11 mouse cellular contexts compared by ENCODE assay signal in genomic region chr12:108240401-108240890, GRCm38 (mm10). TPM values are rescaled to one million over a fixed set of nuclear protein-coding genes. Genes with fewer than 3 reads are reported as not detected.
DNase-seq lines count a peak whose midpoint lies in the region; ATAC-seq and TF ChIP-seq lines count a peak whose summit lies in the region.
"Had no signal": no experiment of that assay in that cellular context is flagged by ENCODE, and none has a peak within 500 bp of the region (broad histone marks: within the 10 kb centered on the region; RNA-seq: fewer than 3 reads in every experiment).

No protein-coding gene starts in this region.

- TF ChIP-seq EP300 in heart, adult 2 months (IDR thresholded peaks at IDR 0.05; ENCODE audit: insufficient read depth, low read depth, low read length): no peak

- H3K4me3 ChIP-seq in heart, embryonic 10.5 days: no peak overlapping the region
- no peak overlapping the region for H3K4me3 ChIP-seq in heart, adult 2 months
- H3K4me3 ChIP-seq in forebrain, embryonic 16.5 days (replicated peaks; ENCODE audit: low read length): no peak overlapping the region
- H3K4me3 ChIP-seq in limb, embryonic 12.5 days (replicated peaks): no peak overlapping the region
- no peak overlapping the region for H3K4me3 ChIP-seq in neural tube, embryonic 13.5 days

- no peak for TF ChIP-seq CTCF in heart, adult 2 months (IDR thresholded peaks at IDR 0.05)

- H3K9ac ChIP-seq in heart, adult 2 months (ENCODE audit: low read depth, low read length): no peak overlapping the region
- H3K9ac ChIP-seq in forebrain, embryonic 16.5 days (replicated peaks; ENCODE audit: low read depth, low read length): peak overlapping the region; percentile 43
- no peak overlapping the region for H3K9ac ChIP-seq in limb, embryonic 12.5 days (replicated peaks)
- H3K9ac ChIP-seq in neural tube, embryonic 13.5 days: peak overlapping the region; percentile 58

- H3K36me3 ChIP-seq in heart, embryonic 10.5 days: no peaks in the 10 kb centered on the region
- no peaks in the 10 kb centered on the region for H3K36me3 ChIP-seq in heart, adult 2 months (ENCODE audit: control insufficient read depth, insufficient read depth, low read length)
- H3K36me3 ChIP-seq in forebrain, embryonic 16.5 days (ENCODE audit: control insufficient read depth, insufficient read depth): no peaks in the 10 kb centered on the region
- no peaks in the 10 kb centered on the region for H3K36me3 ChIP-seq in limb, embryonic 12.5 days
- no peaks in the 10 kb centered on the region for H3K36me3 ChIP-seq in neural tube, embryonic 13.5 days

- H3K9me3 ChIP-seq in heart, embryonic 10.5 days: no peaks in the 10 kb centered on the region
- no peaks in the 10 kb centered on the region for H3K9me3 ChIP-seq in forebrain, embryonic 16.5 days (ENCODE audit: control insufficient read depth, low read length)
- no peaks in the 10 kb centered on the region for H3K9me3 ChIP-seq in limb, embryonic 12.5 days
- no peaks in the 10 kb centered on the region for H3K9me3 ChIP-seq in neural tube, embryonic 13.5 days

- no peak for ATAC-seq in forebrain, embryonic 16.5 days
- no peak for ATAC-seq in limb, embryonic 12.5 days (ENCODE audit: insufficient number of reproducible peaks, insufficient read depth, low FRiP score, low TSS enrichment, low read depth)
- ATAC-seq in neural tube, embryonic 13.5 days (ENCODE audit: low read depth): peak; percentile 36
- ATAC-seq: intestine, postnatal 0 days had no signal

- DNase-seq in heart, embryonic 10.5 days (ENCODE audit: low spot score): no peak
- no peak for DNase-seq in heart, adult 2 months
- no peak for DNase-seq in lung, postnatal 36 days
- no peak for DNase-seq in cerebellum, adult 11-12 months
- DNase-seq in kidney, postnatal 25 days: no peak
- DNase-seq: adrenal gland, adult 8-10 months had no signal

- peak overlapping the region; percentile 36; the same call in 1 of the 2 replicates for H3K4me2 ChIP-seq in forebrain, embryonic 16.5 days (ENCODE audit: low read length)
- peak overlapping the region; percentile 13; the same call in 1 of the 2 replicates for H3K4me2 ChIP-seq in limb, embryonic 12.5 days
- H3K4me2 ChIP-seq in neural tube, embryonic 13.5 days: peak overlapping the region; percentile 42
- H3K4me2 ChIP-seq: liver, embryonic 11.5 days had no signal

- peaks cover 100% of the 10 kb centered on the region for H3K4me1 ChIP-seq in heart, embryonic 10.5 days
- H3K4me1 ChIP-seq in heart, adult 2 months (ENCODE audit: control insufficient read depth, insufficient read depth, low read length): peaks cover 40% of the 10 kb centered on the region
- H3K4me1 ChIP-seq in forebrain, embryonic 16.5 days (replicated peaks; ENCODE audit: control insufficient read depth, insufficient read depth, low read length): peaks cover 79% of the 10 kb centered on the region
- peaks cover 48% of the 10 kb centered on the region for H3K4me1 ChIP-seq in limb, embryonic 12.5 days (replicated peaks)
- peaks cover 100% of the 10 kb centered on the region for H3K4me1 ChIP-seq in neural tube, embryonic 13.5 days (replicated peaks)

- H3K79me2 ChIP-seq in heart, adult 2 months (replicated peaks; ENCODE audit: control insufficient read depth, insufficient read depth, low read length): 0 out of 2 replicates have a peak, but pooled peaks cover 2% of the 10 kb centered on the region

- 85% methylated on average over 13 of the region's 13 CpGs for WGBS in heart, embryonic 10.5 days
- WGBS in heart, adult 2 months: 88% methylated on average over 13 of the region's 13 CpGs
- 45% methylated on average over 13 of the region's 13 CpGs for WGBS in forebrain, embryonic 16.5 days
- WGBS in limb, embryonic 12.5 days: 50% methylated on average over 13 of the region's 13 CpGs
- WGBS in neural tube, embryonic 13.5 days: 33% methylated on average over 13 of the region's 13 CpGs

- intact Hi-C loops in heart, adult 2 months (cut with DNase I): no loop called here

- H3K27ac ChIP-seq in heart, embryonic 10.5 days: peak overlapping the region; percentile 78
- H3K27ac ChIP-seq in heart, adult 2 months: no peak overlapping the region
- H3K27ac ChIP-seq in forebrain, embryonic 16.5 days (ENCODE audit: low read length): peak overlapping the region; percentile 62
- no peak overlapping the region for H3K27ac ChIP-seq in limb, embryonic 12.5 days
- peak overlapping the region; percentile 94 for H3K27ac ChIP-seq in neural tube, embryonic 13.5 days (replicated peaks)

- TF ChIP-seq POLR2A in heart, adult 2 months (IDR thresholded peaks at IDR 0.05; ENCODE audit: insufficient read depth, low read depth, low read length): no peak

- H3K27me3 ChIP-seq in heart, embryonic 10.5 days (ENCODE audit: insufficient read depth, poor library complexity, severe bottlenecking): no peaks in the 10 kb centered on the region
- no peaks in the 10 kb centered on the region for H3K27me3 ChIP-seq in heart, adult 2 months (ENCODE audit: control insufficient read depth, insufficient read depth, low read length)
- H3K27me3 ChIP-seq in forebrain, embryonic 16.5 days (replicated peaks; ENCODE audit: control insufficient read depth, insufficient read depth, low read length): no peaks in the 10 kb centered on the region
- peaks cover 83% of the 10 kb centered on the region for H3K27me3 ChIP-seq in limb, embryonic 12.5 days
- no peaks in the 10 kb centered on the region for H3K27me3 ChIP-seq in neural tube, embryonic 13.5 days

RNA-seq across cellular contexts. Expression of gene Ccdc85c, which starts 34.8 kb away (rescaled TPM):
- 5.7 and 6.7 TPM in 2 replicates for polyA plus RNA-seq in heart, embryonic 10.5 days (2016; fragmentation: Nextera tagmentation; extraction: Ambion mirVana)
- 10 to 100 TPM; 39.2 to 43.9 TPM for total RNA-seq in heart, adult 2 months (2021)
- polyA plus RNA-seq in heart, adult 2 months (2012; rRNA removed): 27.1 and 29.3 TPM in 2 replicates
- 12.0 and 12.9 TPM in 2 replicates for polyA plus RNA-seq in forebrain, embryonic 16.5 days (2015; fragmentation: Nextera tagmentation; extraction: Ambion mirVana)
- polyA plus RNA-seq in limb, embryonic 12.5 days (2016; fragmentation: Nextera tagmentation; extraction: Ambion mirVana): 5.2 and 6.6 TPM in 2 replicates
- 14.5 and 15.8 TPM in 2 replicates for polyA plus RNA-seq in neural tube, embryonic 13.5 days (2015; fragmentation: Nextera tagmentation; extraction: Ambion mirVana)

Comparison
In these comparisons a context has a peak if more than half of its experiments do, and no peak if none do; other contexts are left out.
1. H3K27ac ChIP-seq: peak in heart, embryonic 10.5 days (single experiment), forebrain, embryonic 16.5 days (single experiment) and neural tube, embryonic 13.5 days (single experiment); none in heart, adult 2 months (single experiment) and limb, embryonic 12.5 days (single experiment).
2. H3K9ac ChIP-seq: peak in forebrain, embryonic 16.5 days (single experiment) and neural tube, embryonic 13.5 days (single experiment); none in heart, adult 2 months (single experiment) and limb, embryonic 12.5 days (single experiment).
3. Peak in every context shown above with its lines, with median percentiles within 50 percentile points of each other: H3K4me2 ChIP-seq.